Mouse (Mus musculus) C2C12 (cell line): ENCODE data around the gene Smarcd2. TPM values are rescaled to one million over a fixed set of nuclear protein-coding genes. Genes with fewer than 3 reads are reported as not detected.

Source experiments
- H3K27me3 ChIP-seq: one replicate; pipeline ENCODE4 v1.6.1; 2011; ENCODE audit not compliant: control insufficient read depth, insufficient read depth, insufficient read length
- H3K36me3 ChIP-seq: one replicate; pipeline ENCODE4 v1.6.1; 2011; ENCODE audit not compliant: control insufficient read depth, insufficient read depth
- H3K4me3 ChIP-seq: one replicate; pipeline ENCODE4 v1.5.1; 2011; ENCODE audit warnings: mild to moderate bottlenecking, control low read depth; ENCODE audit not compliant: poor library complexity, insufficient read depth, severe bottlenecking
- H3K79me2 ChIP-seq: one replicate; pipeline ENCODE4 v1.6.1; 2011; ENCODE audit not compliant: control insufficient read depth, insufficient read depth
- H3K79me3 ChIP-seq: one replicate; pipeline ENCODE4 v1.6.1; 2011; ENCODE audit warnings: low read depth, control low read depth
- H3ac ChIP-seq: one replicate; pipeline ENCODE3; 2011; ENCODE audit warnings: low read depth; ENCODE audit not compliant: control insufficient read depth, insufficient read length
- CEBPB ChIP-seq: IDR thresholded peaks from one replicate; pipeline ENCODE4 v1.6.1; 2011; ENCODE audit warnings: low read depth, mild to moderate bottlenecking, control low read depth, moderate library complexity
- CTCF ChIP-seq: IDR thresholded peaks from one replicate; pipeline ENCODE4 v1.5.1; 2011; ENCODE audit not compliant: control insufficient read depth, insufficient read depth, insufficient read length
- FOSL1 ChIP-seq: IDR thresholded peaks from one replicate; pipeline ENCODE4 v1.8.0; 2011; ENCODE audit warnings: mild to moderate bottlenecking, low read length; ENCODE audit not compliant: poor library complexity, insufficient read depth, severe bottlenecking
- MAX ChIP-seq: IDR thresholded peaks from one replicate; pipeline ENCODE4 v1.6.1; 2011; ENCODE audit warnings: mild to moderate bottlenecking, control low read depth
- MYOD1 ChIP-seq: IDR thresholded peaks from one replicate; pipeline ENCODE4 v1.6.1; 2011; ENCODE audit warnings: low read depth; ENCODE audit not compliant: control insufficient read depth, insufficient read length
- MYOG ChIP-seq: IDR thresholded peaks from one replicate; pipeline ENCODE4 v1.6.1; 2011; ENCODE audit not compliant: control insufficient read depth, insufficient read length; ENCODE audit errors: extremely low read depth
- USF1 ChIP-seq: IDR thresholded peaks from one replicate; pipeline ENCODE4 v1.6.1; 2011; ENCODE audit warnings: low read depth, mild to moderate bottlenecking, control low read depth, moderate library complexity
- polyA plus RNA-seq: library from polyadenylated mRNA; unstranded; fragments of >200 nt; fragmentation: generic; extraction: Trizol; gene quantifications from one replicate; pipeline ENCODE4 v1.2.1, GENCODE M21; 2012; ENCODE audit warnings: missing spikeins

The Smarcd2 gene
- polyA plus RNA-seq, 1 experiment, result 49.5 TPM

DNA sequence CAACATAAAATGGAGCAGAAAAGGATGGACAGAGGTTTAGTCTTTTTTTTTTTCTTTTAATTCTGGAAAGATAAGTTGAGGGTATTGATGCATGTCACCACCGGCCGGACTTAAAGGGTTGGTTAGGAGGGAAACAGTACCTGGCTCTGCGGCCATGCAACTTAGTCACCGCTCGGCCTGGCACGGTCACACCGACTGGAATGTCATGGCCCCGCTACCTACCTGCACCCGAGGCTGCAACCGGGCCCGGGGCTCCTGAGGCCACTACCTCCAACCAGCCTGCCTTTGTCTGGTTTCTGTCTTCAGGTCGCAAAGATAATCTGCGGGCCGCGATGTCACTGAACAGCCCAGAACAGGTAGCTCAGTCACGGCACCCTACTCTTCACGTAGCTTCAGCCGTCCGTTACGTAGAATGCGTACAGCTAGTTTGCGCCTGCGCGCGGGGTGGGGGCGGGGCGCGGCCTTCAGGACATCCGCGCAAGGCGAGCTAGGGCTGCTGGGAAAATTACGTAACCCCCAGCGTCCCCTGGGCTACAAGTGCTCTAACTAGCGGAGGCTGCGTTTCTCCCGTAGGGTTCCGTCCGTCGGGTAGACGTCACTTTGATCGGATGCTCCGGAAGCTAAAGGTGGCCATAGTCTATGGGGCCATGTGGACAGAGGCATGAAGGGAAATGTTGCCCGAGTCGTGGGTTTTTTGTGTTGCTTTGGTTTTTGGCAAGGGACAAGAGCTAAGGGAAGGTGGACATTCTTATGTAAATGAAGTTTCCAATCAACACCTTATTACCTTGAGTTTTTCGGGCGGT lies 56.6 kb downstream of the Smarcd2 start, which contains the start of gene Ccdc47:
Gene Ccdc47 (minus strand): TSS at position 418 of the 803 bp plus-strand sequence.
- TF ChIP-seq USF1 (no peak), MYOG (no peak), FOSL1 (no peak), CTCF (no peak), MYOD1 (no peak), MAX (peak; percentile 96), CEBPB (peak; percentile 94)
- Histone ChIP-seq H3K4me3 (peak within 1 kb of the TSS; percentile 99), H3K27me3 (no peaks in the 10 kb centered on the region), H3K79me2 (peaks cover 97% of the 10 kb centered on the region), H3K79me3 (peaks cover 77% of the 10 kb centered on the region), H3ac (peak within 1 kb of the TSS; percentile 94), H3K36me3 (peaks cover 34% of the 10 kb centered on the region)

DNA sequence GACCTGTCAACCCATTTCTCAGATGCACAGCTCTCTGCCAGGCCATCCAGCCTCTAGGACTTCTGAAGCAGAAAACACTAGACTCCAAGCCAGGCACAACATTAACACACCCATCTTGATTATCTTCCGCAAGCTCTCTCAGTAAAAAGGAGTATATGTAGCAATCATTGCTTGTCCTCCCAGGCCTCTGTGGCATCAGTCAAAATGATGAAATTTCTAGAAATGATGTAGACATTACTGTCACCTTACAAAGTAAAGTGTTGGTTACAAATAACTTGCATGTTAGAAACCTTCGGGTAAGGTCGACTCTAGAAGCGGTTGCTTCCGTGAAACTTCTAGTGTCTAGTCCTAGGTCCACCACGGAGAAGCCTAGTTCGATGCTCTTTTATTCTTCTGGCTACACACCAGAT lies 57.3 kb downstream of the Smarcd2 start:
- Histone ChIP-seq H3K79me2 (peaks cover 91% of the 10 kb centered on the region), H3K36me3 (peaks cover 39% of the 10 kb centered on the region), H3K4me3 (peak overlapping the region; percentile 99), H3ac (peak overlapping the region; percentile 72), H3K27me3 (no peaks in the 10 kb centered on the region), H3K79me3 (peaks cover 72% of the 10 kb centered on the region)
- TF ChIP-seq FOSL1, result no peak
- no peak for TF ChIP-seq MYOG
- TF ChIP-seq CTCF, result no peak
- TF ChIP-seq USF1, result no peak
- no peak for TF ChIP-seq CEBPB
- no peak for TF ChIP-seq MAX
- no peak for TF ChIP-seq MYOD1

DNA sequence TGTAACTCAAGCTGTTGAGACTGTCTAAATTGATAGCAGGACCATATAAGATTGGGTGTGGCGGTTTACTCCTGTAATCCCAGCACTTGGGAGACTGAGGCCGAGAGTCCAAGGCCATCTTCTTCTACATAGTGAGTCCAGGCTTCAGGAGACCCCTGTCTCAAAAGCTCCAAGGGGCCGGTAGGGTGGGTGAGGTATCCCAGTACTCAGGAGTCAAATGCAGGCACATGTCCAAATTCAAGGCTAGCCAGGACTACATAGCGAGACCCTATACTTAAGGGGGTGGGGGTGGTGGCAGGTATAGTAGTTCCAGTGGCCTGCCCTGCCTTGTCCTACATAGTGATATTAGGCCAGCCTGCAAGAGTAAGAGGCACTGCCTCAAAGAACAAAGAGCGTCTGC lies 57.9 kb downstream of the Smarcd2 start:
- H3K79me2 ChIP-seq, result peaks cover 85% of the 10 kb centered on the region
- peaks cover 66% of the 10 kb centered on the region for H3K79me3 ChIP-seq
- H3ac ChIP-seq, result peak overlapping the region; percentile 48
- H3K4me3 ChIP-seq, result peak overlapping the region; percentile 99
- peaks cover 43% of the 10 kb centered on the region for H3K36me3 ChIP-seq
- no peaks in the 10 kb centered on the region for H3K27me3 ChIP-seq
- TF ChIP-seq MYOG, result no peak
- no peak for TF ChIP-seq USF1
- no peak for TF ChIP-seq CTCF

Other genes with a start within 250 kb of the Smarcd2 start
- gene Dcaf7, start 236.1 kb downstream of the Smarcd2 start, polyA plus RNA-seq, result 35.2 TPM
- gene Taco1, start 206.9 kb downstream of the Smarcd2 start, polyA plus RNA-seq, result 15.8 TPM
- gene Map3k3, start 188.4 kb downstream of the Smarcd2 start, polyA plus RNA-seq, result 23.1 TPM
- not detected for gene Gm10840, start 112.1 kb downstream of the Smarcd2 start, polyA plus RNA-seq
- 67.7 TPM for gene Limd2, start 112.1 kb downstream of the Smarcd2 start, polyA plus RNA-seq
- gene Strada, start 70.8 kb downstream of the Smarcd2 start, polyA plus RNA-seq, result 21.3 TPM
- gene Ccdc47, start 56.6 kb downstream of the Smarcd2 start, polyA plus RNA-seq, result 16.6 TPM
- gene Ddx42, start 56.0 kb downstream of the Smarcd2 start, polyA plus RNA-seq, result 19.5 TPM
- gene Ftsj3, start 16.9 kb downstream of the Smarcd2 start, polyA plus RNA-seq, result 48.7 TPM
- gene Psmc5, start 16.8 kb downstream of the Smarcd2 start, polyA plus RNA-seq, result 289 TPM
- 0.15 TPM for gene Tcam1, start 3.7 kb upstream of the Smarcd2 start, polyA plus RNA-seq
- gene Gh, start 28.9 kb upstream of the Smarcd2 start, polyA plus RNA-seq, result not detected
- not detected for gene Cd79b, start 41.8 kb upstream of the Smarcd2 start, polyA plus RNA-seq
- 0.02 TPM for gene Scn4a, start 80.3 kb upstream of the Smarcd2 start, polyA plus RNA-seq
- gene Prr29, start 92.5 kb upstream of the Smarcd2 start, polyA plus RNA-seq, result not detected
- gene Icam2, start 115.1 kb upstream of the Smarcd2 start, polyA plus RNA-seq, result not detected
- gene Ern1, start 214.9 kb upstream of the Smarcd2 start, polyA plus RNA-seq, result 6.0 TPM